Mouse (Mus musculus): ENCODE results near the gene Tmod1. TPM values are rescaled to one million over a fixed set of nuclear protein-coding genes. Genes with fewer than 3 reads are reported as not detected.

The Tmod1 gene
- polyA plus RNA-seq, 1 experiment from 2014 or later, result 203 TPM

DNA sequence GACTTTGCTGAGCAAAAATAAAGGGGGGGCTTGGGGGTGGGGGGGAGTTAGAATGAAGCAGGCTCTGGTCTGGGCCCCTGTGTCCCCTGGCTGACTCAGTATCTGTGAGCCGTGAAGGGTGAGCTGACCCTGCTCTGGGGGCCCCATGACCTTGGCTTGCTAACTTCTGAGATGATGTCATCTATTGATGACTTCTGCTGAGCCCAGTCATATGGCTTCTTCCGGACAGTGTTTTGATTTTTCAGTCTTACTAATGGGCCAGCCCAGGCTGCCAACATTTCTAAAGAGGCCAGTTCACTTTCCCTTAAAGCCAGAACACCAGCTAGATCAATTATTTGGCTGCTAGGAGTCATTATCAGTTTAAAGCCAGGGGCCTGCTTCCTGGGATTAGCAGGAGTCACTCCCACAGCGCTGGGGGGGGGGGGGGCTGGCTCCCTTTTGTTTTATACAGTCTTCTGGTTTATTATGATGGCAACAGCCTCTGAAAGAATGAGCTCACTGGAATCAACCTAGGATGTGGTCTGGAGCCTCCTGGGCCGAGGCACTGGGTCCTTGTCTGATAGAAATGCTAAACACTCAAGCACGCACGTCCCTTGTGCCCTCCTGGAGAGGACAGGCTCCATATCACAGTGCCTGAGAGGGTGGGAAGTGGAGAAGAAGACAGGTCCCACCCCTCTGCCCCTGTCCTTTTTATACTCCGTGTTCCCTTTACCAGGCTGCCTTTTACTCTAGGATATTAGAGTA is 3.2 kb downstream of the Tmod1 start:
- Histone ChIP-seq H3K27me3 (ENCODE audit: control insufficient read depth, insufficient read depth, low read length) (peaks cover 20% of the 10 kb centered on the region; the same call in 1 of the 2 replicates), H3K4me1 (ENCODE audit: control insufficient read depth, insufficient read depth, low read length) (peaks cover 55% of the 10 kb centered on the region), H3K9ac (ENCODE audit: low read depth, low read length) (peak overlapping the region; percentile 82)

GRCm38 (mm10) chr4:46042505-46042850 is 3.7 kb downstream of the Tmod1 start:
- Histone ChIP-seq H3K9ac (ENCODE audit: low read depth, low read length) (peak overlapping the region; percentile 82), H3K4me1 (ENCODE audit: control insufficient read depth, insufficient read depth, low read length) (peaks cover 59% of the 10 kb centered on the region), H3K4me3 (ENCODE audit: low read depth, low read length) (peak overlapping the region; percentile 85), H3K27me3 (ENCODE audit: control insufficient read depth, insufficient read depth, low read length) (peaks cover 19% of the 10 kb centered on the region; the same call in 1 of the 2 replicates), H3K36me3 (ENCODE audit: control insufficient read depth, insufficient read depth, low read length) (no peaks in the 10 kb centered on the region), H3K4me2 (peak overlapping the region; percentile 79), H3K27ac (ENCODE audit: low read depth, low read length) (peak overlapping the region; percentile 100), H3K9me3 (replicated peaks; ENCODE audit: control insufficient read depth, low read length) (no peaks in the 10 kb centered on the region)
- ATAC-seq (replicated peaks; ENCODE audit: insufficient number of reproducible peaks, low FRiP score, low TSS enrichment), result peak; percentile 38
- 16% methylated on average over 5 of the region's 5 CpGs for WGBS (ENCODE audit: insufficient replicate concordance)

More for the DNA sequence above, 3.2 kb downstream of the Tmod1 start:
- WGBS (ENCODE audit: insufficient replicate concordance), result 5% methylated on average over 7 of the region's 7 CpGs
- no peaks in the 10 kb centered on the region for H3K36me3 ChIP-seq (ENCODE audit: control insufficient read depth, insufficient read depth, low read length)
- peak; percentile 36 for ATAC-seq (replicated peaks; ENCODE audit: insufficient number of reproducible peaks, low FRiP score, low TSS enrichment)
- H3K27ac ChIP-seq (ENCODE audit: low read depth, low read length), result peak overlapping the region; percentile 100
- H3K4me3 ChIP-seq (ENCODE audit: low read depth, low read length), result peak overlapping the region; percentile 85
- no peaks in the 10 kb centered on the region for H3K9me3 ChIP-seq (replicated peaks; ENCODE audit: control insufficient read depth, low read length)
- H3K4me2 ChIP-seq, result peak overlapping the region; percentile 79

DNA sequence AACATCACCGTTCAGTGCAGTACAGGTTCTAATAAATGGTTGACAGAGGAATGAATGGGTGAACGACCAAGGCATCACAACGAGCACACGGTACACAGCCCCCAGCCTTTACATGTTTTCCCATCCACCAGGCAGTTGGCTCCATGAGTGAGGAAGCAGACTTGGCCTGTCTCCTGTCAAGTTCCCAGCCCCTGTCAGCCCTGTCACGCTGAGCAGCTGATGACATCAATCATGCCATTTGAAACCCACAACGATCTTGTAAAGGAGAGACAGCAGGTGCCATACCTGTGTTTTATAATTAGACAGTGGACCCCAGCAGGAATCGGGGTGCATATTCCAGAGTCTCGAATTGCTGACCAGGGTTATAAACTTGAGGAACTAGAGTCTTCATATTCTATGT is 4.6 kb downstream of the Tmod1 start:
- 50% methylated on average over 8 of the region's 8 CpGs for WGBS (ENCODE audit: insufficient replicate concordance)
- Histone ChIP-seq H3K4me3 (ENCODE audit: low read depth, low read length) (peak overlapping the region; percentile 85), H3K36me3 (ENCODE audit: control insufficient read depth, insufficient read depth, low read length) (no peaks in the 10 kb centered on the region), H3K4me2 (peak overlapping the region; percentile 79), H3K9ac (ENCODE audit: low read depth, low read length) (peak overlapping the region; percentile 58), H3K4me1 (ENCODE audit: control insufficient read depth, insufficient read depth, low read length) (peaks cover 54% of the 10 kb centered on the region), H3K27me3 (ENCODE audit: control insufficient read depth, insufficient read depth, low read length) (peaks cover 12% of the 10 kb centered on the region; the same call in 1 of the 2 replicates), H3K27ac (ENCODE audit: low read depth, low read length) (peak overlapping the region; percentile 100), H3K9me3 (replicated peaks; ENCODE audit: control insufficient read depth, low read length) (no peaks in the 10 kb centered on the region)
- ATAC-seq (replicated peaks; ENCODE audit: insufficient number of reproducible peaks, low FRiP score, low TSS enrichment), result no peak

- H3K36me3 ChIP-seq (ENCODE audit: control insufficient read depth, insufficient read depth, low read length), result peaks cover 4% of the 10 kb centered on the region; the same call in 1 of the 2 replicates
- H3K9ac ChIP-seq (ENCODE audit: low read depth, low read length), result no peak overlapping the region
- H3K4me2 ChIP-seq, result no peak overlapping the region
- H3K27me3 ChIP-seq (ENCODE audit: control insufficient read depth, insufficient read depth, low read length), result no peaks in the 10 kb centered on the region
- ATAC-seq (replicated peaks; ENCODE audit: insufficient number of reproducible peaks, low FRiP score, low TSS enrichment), result no peak
- peaks cover 25% of the 10 kb centered on the region for H3K4me1 ChIP-seq (ENCODE audit: control insufficient read depth, insufficient read depth, low read length)
- WGBS (ENCODE audit: insufficient replicate concordance), result 66% methylated on average over 4 of the region's 4 CpGs
- H3K4me3 ChIP-seq (ENCODE audit: low read depth, low read length), result no peak overlapping the region
- no peaks in the 10 kb centered on the region for H3K9me3 ChIP-seq (replicated peaks; ENCODE audit: control insufficient read depth, low read length)
- H3K27ac ChIP-seq (ENCODE audit: low read depth, low read length), result no peak overlapping the region
These were observed 9.2 kb downstream of the Tmod1 start for GRCm38 (mm10) chr4:46047971-46048370.

DNA sequence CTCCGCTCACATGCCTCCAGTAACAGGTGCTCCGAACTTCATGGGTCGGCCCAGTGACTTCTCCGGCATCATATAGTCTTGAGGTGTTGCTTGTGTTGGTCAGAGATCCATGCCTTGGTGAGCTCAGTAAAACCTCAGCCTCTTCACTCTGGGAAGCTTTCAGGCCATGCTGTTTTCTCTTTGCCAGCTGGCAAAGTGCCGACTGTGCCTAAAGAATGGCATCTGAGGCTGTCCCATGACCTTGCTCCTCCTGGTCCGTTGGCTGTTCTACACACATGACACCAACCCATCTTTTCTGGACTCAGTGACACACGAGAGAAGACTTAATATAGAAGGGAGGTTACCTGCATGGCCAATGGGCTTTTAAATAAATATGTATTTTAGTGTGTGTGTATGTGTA is 9.7 kb downstream of the Tmod1 start:
- WGBS (ENCODE audit: insufficient replicate concordance), result 82% methylated on average over 7 of the region's 7 CpGs
- no peaks in the 10 kb centered on the region for H3K9me3 ChIP-seq (replicated peaks; ENCODE audit: control insufficient read depth, low read length)
- peaks cover 24% of the 10 kb centered on the region for H3K4me1 ChIP-seq (ENCODE audit: control insufficient read depth, insufficient read depth, low read length)
- no peak overlapping the region for H3K4me2 ChIP-seq
- no peak for ATAC-seq (replicated peaks; ENCODE audit: insufficient number of reproducible peaks, low FRiP score, low TSS enrichment)
- H3K27ac ChIP-seq (ENCODE audit: low read depth, low read length), result no peak overlapping the region
- H3K36me3 ChIP-seq (ENCODE audit: control insufficient read depth, insufficient read depth, low read length), result peaks cover 4% of the 10 kb centered on the region; the same call in 1 of the 2 replicates
- H3K27me3 ChIP-seq (ENCODE audit: control insufficient read depth, insufficient read depth, low read length), result no peaks in the 10 kb centered on the region
- no peak overlapping the region for H3K9ac ChIP-seq (ENCODE audit: low read depth, low read length)
- no peak overlapping the region for H3K4me3 ChIP-seq (ENCODE audit: low read depth, low read length)

GRCm38 (mm10) chr4:46053323-46054107 is 14.8 kb downstream of the Tmod1 start:
- H3K36me3 ChIP-seq (ENCODE audit: control insufficient read depth, insufficient read depth, low read length), result peaks cover 9% of the 10 kb centered on the region; the same call in 1 of the 2 replicates
- no peak for ATAC-seq (replicated peaks; ENCODE audit: insufficient number of reproducible peaks, low FRiP score, low TSS enrichment)
- no peak overlapping the region for H3K27ac ChIP-seq (ENCODE audit: low read depth, low read length)
- no peak overlapping the region for H3K4me3 ChIP-seq (ENCODE audit: low read depth, low read length)
- H3K27me3 ChIP-seq (ENCODE audit: control insufficient read depth, insufficient read depth, low read length), result no peaks in the 10 kb centered on the region
- H3K9me3 ChIP-seq (replicated peaks; ENCODE audit: control insufficient read depth, low read length), result peaks cover 4% of the 10 kb centered on the region; the same call in 1 of the 2 replicates
- H3K4me1 ChIP-seq (ENCODE audit: control insufficient read depth, insufficient read depth, low read length), result peaks cover 11% of the 10 kb centered on the region; the same call in 1 of the 2 replicates
- H3K9ac ChIP-seq (ENCODE audit: low read depth, low read length), result no peak overlapping the region
- H3K4me2 ChIP-seq, result no peak overlapping the region
- WGBS (ENCODE audit: insufficient replicate concordance), result 89% methylated on average over 9 of the region's 9 CpGs

DNA sequence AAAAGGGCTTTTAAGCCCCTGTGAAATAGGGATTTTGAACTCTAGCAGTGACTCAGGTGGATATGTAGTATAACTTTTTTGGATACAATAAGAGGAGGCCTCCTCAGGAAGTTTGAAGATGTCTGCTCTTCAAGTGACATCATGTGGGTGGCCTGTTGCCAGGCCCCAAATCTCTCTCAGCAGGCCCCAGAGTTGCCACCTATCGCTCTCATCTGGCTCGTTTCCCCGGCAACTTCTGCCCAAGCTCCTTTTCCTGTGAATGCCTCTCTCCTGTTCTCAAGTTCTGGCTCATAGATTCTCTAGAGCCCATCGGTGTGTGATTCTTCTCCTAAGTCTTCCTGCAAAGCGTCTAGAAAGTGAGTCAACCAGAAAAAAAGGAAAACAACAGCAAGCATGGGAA is 17.4 kb downstream of the Tmod1 start:
- Histone ChIP-seq H3K27ac (ENCODE audit: low read depth, low read length) (no peak overlapping the region), H3K9me3 (replicated peaks; ENCODE audit: control insufficient read depth, low read length) (peaks cover 4% of the 10 kb centered on the region; the same call in 1 of the 2 replicates), H3K36me3 (ENCODE audit: control insufficient read depth, insufficient read depth, low read length) (peaks cover 9% of the 10 kb centered on the region; the same call in 1 of the 2 replicates), H3K9ac (ENCODE audit: low read depth, low read length) (no peak overlapping the region), H3K27me3 (ENCODE audit: control insufficient read depth, insufficient read depth, low read length) (no peaks in the 10 kb centered on the region), H3K4me3 (ENCODE audit: low read depth, low read length) (no peak overlapping the region), H3K4me2 (no peak overlapping the region), H3K4me1 (ENCODE audit: control insufficient read depth, insufficient read depth, low read length) (peaks cover 16% of the 10 kb centered on the region; the same call in 1 of the 2 replicates)
- 84% methylated on average over 5 of the region's 5 CpGs for WGBS (ENCODE audit: insufficient replicate concordance)
- no peak for ATAC-seq (replicated peaks; ENCODE audit: insufficient number of reproducible peaks, low FRiP score, low TSS enrichment)

DNA sequence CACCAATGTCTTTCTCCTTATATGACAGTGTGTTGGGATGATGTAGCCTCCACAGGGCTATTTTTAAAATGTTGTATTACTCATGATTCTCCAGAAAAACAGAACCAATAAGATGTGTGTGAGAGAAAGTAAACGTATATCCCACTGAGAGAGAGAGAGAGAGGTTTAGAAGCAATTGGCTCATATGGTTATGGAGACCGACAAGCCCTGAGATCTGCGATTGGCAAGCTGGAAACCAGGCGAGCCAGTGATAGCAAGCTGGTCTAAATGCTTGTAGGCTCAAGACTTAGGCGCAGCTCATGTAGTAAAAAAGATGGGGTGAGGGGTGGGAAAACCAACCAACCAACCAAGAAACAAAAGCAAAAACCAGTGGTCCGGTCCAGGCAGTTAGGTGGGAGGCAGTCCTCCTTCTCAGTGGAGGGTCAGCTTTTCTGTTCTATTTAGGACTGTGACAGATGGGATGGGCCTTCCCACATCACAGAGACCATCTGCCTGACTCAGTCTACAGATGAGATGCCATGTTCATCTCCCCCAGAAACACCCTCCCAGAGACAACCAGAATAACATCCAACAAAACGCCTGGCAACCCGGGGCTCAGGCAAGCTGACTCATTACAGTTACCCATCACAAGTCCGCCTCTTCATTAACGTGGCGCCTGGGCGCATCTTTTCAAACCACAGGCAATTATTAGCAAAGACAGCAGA is 22.7 kb downstream of the Tmod1 start:
- H3K9ac ChIP-seq (ENCODE audit: low read depth, low read length), result no peak overlapping the region
- H3K36me3 ChIP-seq (ENCODE audit: control insufficient read depth, insufficient read depth, low read length), result peaks cover 6% of the 10 kb centered on the region; the same call in 1 of the 2 replicates
- H3K9me3 ChIP-seq (replicated peaks; ENCODE audit: control insufficient read depth, low read length), result peaks cover 4% of the 10 kb centered on the region; the same call in 1 of the 2 replicates
- no peaks in the 10 kb centered on the region for H3K27me3 ChIP-seq (ENCODE audit: control insufficient read depth, insufficient read depth, low read length)
- H3K27ac ChIP-seq (ENCODE audit: low read depth, low read length), result no peak overlapping the region
- H3K4me2 ChIP-seq, result no peak overlapping the region
- peaks cover 36% of the 10 kb centered on the region for H3K4me1 ChIP-seq (ENCODE audit: control insufficient read depth, insufficient read depth, low read length)
- WGBS (ENCODE audit: insufficient replicate concordance), result 91% methylated on average over 12 of the region's 12 CpGs
- ATAC-seq (replicated peaks; ENCODE audit: insufficient number of reproducible peaks, low FRiP score, low TSS enrichment), result no peak
- no peak overlapping the region for H3K4me3 ChIP-seq (ENCODE audit: low read depth, low read length)

Measured in heart, embryonic 11.5 days (tissue).